Mouse (Mus musculus): Measurements from ENCODE around the gene Csk. TPM values are rescaled to one million over a fixed set of nuclear protein-coding genes. Genes with fewer than 3 reads are reported as not detected.
A peak's percentile ranks its signal among the peaks of the same experiment; 100 is the strongest.

Csk gene
- total RNA-seq, 2 experiments from 2014 or later = 7.1 to 14.0 TPM

GRCm38 (mm10) chr9:57654966-57655365, 1.5 kb upstream of the Csk start:
- no peak for DNase-seq
- Histone ChIP-seq H3K4me3 (no peak overlapping the region), H3K27ac (no peak overlapping the region)
- no peak for TF ChIP-seq CTCF (IDR thresholded peaks at IDR 0.05)
- intact Hi-C loops (cut with DNase I) = loop anchor here (1.0 to 5.0 kb wide), 4 partner anchors 26 to 168 kb away; partner anchors contain the start of genes Cox5a and Fam219b

DNA sequence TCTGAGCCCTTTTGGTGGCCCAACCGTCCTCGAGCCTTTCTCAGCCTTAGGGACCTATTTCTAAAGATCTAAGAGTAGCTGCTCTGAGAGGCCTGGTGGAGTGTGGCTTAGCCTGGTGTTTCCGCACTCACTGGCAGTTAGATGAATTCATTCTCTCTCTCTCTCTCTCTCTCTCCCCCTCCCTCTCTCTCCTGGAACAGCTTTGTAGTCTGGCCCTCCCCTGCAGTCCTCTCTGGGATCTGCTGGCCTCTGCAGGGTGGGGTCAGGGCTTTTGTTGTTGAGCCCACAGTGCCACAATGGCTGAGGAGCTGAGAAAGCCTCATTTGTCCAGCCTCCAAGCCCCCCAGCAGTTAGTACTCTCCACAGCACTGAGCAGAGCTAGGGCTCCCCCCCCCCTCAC, 576 bp downstream of the Csk start:
- TF ChIP-seq CTCF (IDR thresholded peaks at IDR 0.05) = no peak
- DNase-seq = no peak
- intact Hi-C loops (cut with DNase I) = no loop called here
- Histone ChIP-seq H3K4me3 (no peak overlapping the region), H3K27ac (no peak overlapping the region; the same call in 1 of the 2 replicates)

GRCm38 (mm10) chr9:57652351-57652750, 1.1 kb downstream of the Csk start:
- no peak for DNase-seq
- Histone ChIP-seq H3K4me3 (no peak overlapping the region), H3K27ac (no peak overlapping the region)
- intact Hi-C loops (cut with DNase I) = no loop called here
- TF ChIP-seq CTCF (IDR thresholded peaks at IDR 0.05) = no peak

DNA sequence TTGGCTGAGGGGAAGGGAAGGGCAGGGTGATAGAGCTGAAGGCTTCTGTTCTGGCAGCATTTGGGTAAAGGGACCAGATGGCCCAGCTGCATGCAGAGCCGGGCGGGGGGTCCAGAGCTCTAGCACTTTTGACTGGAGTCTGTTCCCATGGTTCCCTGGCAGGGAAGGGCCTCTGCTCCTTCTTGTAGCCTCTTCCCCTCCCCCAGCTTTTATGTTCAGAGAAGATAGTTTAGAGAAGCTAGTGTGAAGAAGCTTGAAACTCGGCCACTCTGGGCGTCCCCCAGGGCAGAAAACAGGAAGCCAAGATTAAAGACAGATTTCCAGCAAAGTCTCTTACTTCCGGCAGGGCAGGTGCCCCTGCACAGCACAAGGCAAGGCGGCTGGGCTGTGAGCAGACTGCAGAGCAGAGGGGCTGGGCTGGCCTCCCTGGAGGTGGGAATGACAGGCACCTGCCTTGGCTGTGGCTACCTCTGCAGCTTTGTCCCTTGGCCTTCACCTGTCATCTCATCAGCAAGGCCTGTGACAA, 2.6 kb downstream of the Csk start:
- no peak for TF ChIP-seq CTCF (IDR thresholded peaks at IDR 0.05)
- intact Hi-C loops (cut with DNase I) = no loop called here
- peak overlapping the region; percentile 43; the same call in 1 of the 2 replicates for H3K27ac ChIP-seq
- no peak overlapping the region for H3K4me3 ChIP-seq
- DNase-seq = no peak

DNA sequence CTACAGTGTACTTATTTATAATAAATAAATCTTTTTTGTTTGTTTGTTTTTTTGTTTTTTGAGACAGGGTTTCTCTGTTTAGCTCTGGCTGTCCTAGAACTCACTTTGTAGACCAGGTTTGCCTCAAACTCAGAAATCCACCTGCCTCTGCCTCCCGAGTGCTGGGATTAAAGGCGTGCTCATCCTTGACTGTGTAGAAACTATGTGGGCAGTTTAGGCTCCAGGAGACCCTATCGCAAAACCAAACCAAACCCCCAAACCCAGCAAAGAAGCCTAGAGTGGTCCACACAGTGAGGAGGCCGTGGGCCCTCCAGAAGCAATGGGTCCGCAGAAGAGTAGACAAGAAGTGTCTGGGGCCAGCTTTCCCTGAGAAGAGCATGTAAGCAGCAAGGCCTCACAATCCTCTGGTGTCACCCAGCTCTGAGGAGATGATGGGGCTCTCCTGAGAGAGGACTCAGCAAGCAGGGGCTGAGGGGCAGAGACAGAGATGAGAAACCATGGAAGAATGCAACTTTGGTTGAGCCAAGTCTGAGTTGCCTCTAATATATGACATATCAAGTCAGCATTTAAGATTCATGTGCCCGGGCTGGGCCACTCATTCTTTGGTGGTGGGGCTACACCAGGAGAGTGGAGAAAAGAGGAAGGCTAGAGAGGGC, 3.2 kb downstream of the Csk start:
- DNase-seq = no peak
- TF ChIP-seq CTCF (IDR thresholded peaks at IDR 0.05) = no peak
- Histone ChIP-seq H3K27ac (0 out of 2 replicates have a peak overlapping the region, but pooled peaks have one; percentile 38), H3K4me3 (no peak overlapping the region)
- intact Hi-C loops (cut with DNase I) = no loop called here

DNA sequence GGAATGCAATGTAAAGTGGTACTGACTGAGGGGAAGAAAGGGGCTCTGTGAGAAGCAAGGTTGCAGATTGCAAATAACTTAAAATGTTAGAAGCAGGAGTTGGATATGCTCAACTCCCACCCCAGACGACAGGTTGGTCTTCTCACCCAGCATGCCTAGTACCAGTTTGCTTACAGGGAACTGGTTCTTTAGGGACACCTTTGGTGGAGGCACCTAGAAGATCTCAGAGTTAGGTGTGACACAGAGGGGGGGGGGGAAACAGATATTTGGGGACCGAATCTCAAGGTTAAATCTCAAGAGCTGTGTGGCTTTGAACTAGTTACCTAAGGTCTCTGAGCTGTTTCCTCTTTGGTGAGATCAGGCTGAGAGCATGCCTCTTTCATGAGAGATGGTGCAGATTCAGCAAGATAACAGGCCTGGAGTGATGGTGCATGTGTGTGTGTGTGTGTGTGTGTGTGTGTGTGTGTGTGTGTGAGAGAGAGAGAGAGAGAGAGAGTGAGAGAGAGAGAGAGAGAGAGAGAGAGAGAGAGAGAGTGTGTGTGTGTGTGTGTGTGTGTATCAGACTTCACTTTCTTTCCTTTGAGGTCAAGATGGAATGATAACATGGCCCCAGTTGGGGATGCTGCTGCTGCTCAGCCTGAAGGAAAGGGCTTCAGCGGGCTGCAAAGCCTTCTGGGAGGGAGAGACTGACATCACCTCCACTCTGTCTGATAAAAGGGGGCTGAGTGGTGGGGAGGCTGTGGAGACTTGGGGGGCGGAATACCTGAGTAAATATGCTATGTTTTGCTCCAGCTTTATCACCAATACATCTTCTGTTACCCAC, 5.9 kb downstream of the Csk start:
- intact Hi-C loops (cut with DNase I) = loop anchor here (5.0 kb wide), 1 partner anchor 105 kb away; no protein-coding TSS in a partner anchor
- Histone ChIP-seq H3K27ac (no peak overlapping the region), H3K4me3 (no peak overlapping the region)
- no peak for TF ChIP-seq CTCF (IDR thresholded peaks at IDR 0.05)
- no peak for DNase-seq

DNA sequence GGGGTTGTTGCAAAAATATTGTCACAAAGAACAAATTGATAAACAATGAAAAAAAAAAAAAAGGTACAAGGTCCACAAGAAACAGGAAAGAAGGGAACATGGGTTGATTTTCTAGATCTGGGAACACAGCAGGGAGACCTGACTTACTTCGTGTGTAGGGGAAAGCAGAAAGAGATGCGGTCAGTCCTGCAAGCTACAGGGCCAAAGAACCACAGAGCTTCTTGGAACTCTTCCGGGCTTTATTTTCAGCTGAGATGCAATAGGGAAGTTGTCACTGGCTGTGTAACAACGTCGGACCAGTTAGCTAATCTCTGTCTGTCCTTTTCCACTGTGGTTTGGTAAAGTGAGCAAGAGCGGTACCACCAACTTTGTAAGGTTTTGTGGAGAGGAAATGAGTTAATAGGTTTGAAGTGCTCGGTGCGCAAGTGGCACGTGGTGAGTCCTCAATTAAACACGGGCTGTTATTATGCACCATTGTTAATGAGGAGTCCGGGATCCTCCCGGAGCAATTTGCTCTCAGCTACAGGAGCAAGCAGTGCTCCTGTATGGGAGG, 6.8 kb downstream of the Csk start:
- intact Hi-C loops (cut with DNase I) = loop anchor here (5.0 kb wide), 1 partner anchor 104 kb away; no protein-coding TSS in a partner anchor
- no peak overlapping the region for H3K27ac ChIP-seq
- no peak overlapping the region for H3K4me3 ChIP-seq
- no peak for TF ChIP-seq CTCF (IDR thresholded peaks at IDR 0.05)
- DNase-seq = no peak

GRCm38 (mm10) chr9:57644944-57645893, 8.2 kb downstream of the Csk start:
- intact Hi-C loops (cut with DNase I) = loop anchor here (1.0 to 5.0 kb wide), 2 partner anchors 16 to 103 kb away; no protein-coding TSS in a partner anchor
- peak overlapping the region; percentile 98 for H3K4me3 ChIP-seq
- DNase-seq = peak; percentile 96
- no peak; the same call in 1 of the 2 replicates for TF ChIP-seq CTCF (IDR thresholded peaks at IDR 0.05)
- peak overlapping the region; percentile 96 for H3K27ac ChIP-seq

DNA sequence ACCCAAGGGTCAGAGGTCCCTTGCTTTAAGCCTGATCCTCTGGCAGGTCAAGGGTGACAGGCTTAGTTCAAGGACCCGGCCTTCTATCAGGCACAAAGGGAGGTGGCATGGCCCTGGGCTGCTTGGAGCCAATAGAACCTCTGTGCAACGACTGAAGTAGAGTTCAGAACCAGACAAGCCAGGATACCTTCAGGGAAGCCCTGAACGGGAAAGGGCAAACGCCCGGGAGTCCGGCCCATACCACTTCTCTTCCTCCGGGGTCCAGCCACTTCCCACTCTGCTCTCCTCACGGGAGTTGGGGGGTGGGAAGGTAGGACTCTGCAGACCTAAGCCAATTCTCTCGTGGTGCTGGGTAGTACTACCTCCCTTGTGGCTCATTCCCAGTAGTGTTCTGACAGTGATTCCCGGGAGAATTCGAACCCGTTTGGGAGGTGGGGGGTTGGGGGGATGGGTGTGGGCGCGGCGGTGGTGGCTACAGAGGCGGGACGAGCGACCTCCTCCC, 8.9 kb downstream of the Csk start:
- DNase-seq = no peak
- peak overlapping the region; percentile 98 for H3K4me3 ChIP-seq
- TF ChIP-seq CTCF (IDR thresholded peaks at IDR 0.05) = no peak
- intact Hi-C loops (cut with DNase I) = no loop called here
- H3K27ac ChIP-seq = peak overlapping the region; percentile 96

DNA sequence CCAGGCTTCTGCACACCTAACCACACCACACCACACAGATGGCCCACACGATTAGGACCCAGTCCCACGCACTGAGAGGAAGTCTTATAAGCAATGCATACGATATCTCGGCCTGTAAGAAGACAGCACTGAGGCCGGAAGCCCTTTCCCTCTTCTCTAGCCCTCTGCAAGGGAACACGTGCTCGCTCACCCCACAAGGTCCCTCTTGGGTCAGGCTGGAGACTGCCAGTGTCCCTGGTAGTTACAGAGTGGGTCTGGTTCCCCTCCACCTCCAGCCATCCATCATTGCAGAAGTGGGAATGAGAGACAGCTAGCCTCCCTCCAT, 9.6 kb downstream of the Csk start:
- TF ChIP-seq CTCF (IDR thresholded peaks at IDR 0.05) = no peak
- intact Hi-C loops (cut with DNase I) = loop anchor here (1.0 kb wide), 1 partner anchor 11 kb away; no protein-coding TSS in a partner anchor
- peak overlapping the region; percentile 58 for H3K27ac ChIP-seq
- peak overlapping the region; percentile 98 for H3K4me3 ChIP-seq
- no peak for DNase-seq

DNA sequence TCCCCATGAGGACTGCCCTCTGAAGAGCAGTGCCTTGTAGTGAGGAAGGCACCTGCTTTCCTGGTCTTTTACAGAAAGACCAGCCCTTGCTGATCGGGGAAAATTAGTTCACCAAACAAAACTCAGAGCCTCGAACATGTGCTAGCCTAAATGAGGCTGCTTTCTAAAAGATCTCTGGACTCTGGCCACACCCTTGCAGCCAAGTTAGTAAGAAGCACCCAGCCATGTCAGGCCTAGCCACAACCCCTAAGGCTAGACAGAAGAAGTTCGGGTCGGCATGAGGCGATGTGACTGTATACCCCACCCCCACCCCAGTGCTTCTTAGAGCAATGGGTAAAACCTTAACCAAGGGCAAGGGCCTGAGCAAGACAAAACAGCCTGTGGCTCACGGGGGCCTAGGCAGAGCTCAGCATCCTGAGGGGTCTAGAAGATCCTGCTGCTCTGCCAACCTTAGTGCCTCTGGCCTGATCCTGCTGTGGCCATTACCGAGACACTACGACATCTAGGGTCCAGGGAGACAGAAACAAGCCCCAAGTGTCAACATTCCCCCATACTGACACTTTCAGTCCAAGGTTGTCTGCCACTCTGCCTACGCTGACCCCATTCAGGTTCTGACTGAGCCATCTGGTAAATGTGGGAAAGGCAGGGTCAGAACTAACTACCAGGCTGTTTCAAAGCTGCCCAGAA, 10.1 kb downstream of the Csk start:
- DNase-seq = no peak
- intact Hi-C loops (cut with DNase I) = loop anchor here (1.0 kb wide), 1 partner anchor 10 kb away; no protein-coding TSS in a partner anchor
- H3K27ac ChIP-seq = peak overlapping the region; percentile 58
- peak overlapping the region; percentile 98 for H3K4me3 ChIP-seq
- no peak for TF ChIP-seq CTCF (IDR thresholded peaks at IDR 0.05)

All from gastrocnemius, adult 2 months (tissue).